Mouse (Mus musculus): ENCODE measurements around the gene Fbxw11.
"Not testable (repeated sequence)": the region's sequence is repeated elsewhere in the genome, so short reads cannot be mapped to it uniquely, and the experiment has no call there.

Gene Fbxw11

DNA sequence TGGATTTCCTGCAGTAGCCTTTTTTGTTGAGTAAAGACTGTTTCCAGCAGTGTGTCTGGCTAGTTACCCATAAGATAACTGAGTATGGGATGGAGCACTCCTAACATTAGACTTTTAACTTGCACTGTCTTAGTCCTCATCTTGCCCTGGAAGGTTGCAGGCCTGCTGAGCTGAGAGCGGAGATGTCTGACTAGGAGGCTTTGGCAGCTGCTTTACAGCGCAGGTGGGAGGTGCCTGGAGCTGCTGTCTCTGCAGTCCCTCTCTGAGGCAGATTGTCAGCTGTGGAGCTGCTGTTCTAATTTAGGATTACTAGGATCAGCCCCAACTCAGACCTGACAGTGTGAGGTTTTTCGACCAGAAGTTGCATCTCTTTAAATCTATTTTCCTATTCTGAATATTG lies 34.3 kb downstream of the Fbxw11 start:
- no peak for DNase-seq (ENCODE audit: low read depth, low spot score)

- no peak for DNase-seq (ENCODE audit: low read depth, low spot score)
Observed at GRCm38 (mm10) chr11:32677811-32678210, 35.3 kb downstream of the Fbxw11 start.

DNA sequence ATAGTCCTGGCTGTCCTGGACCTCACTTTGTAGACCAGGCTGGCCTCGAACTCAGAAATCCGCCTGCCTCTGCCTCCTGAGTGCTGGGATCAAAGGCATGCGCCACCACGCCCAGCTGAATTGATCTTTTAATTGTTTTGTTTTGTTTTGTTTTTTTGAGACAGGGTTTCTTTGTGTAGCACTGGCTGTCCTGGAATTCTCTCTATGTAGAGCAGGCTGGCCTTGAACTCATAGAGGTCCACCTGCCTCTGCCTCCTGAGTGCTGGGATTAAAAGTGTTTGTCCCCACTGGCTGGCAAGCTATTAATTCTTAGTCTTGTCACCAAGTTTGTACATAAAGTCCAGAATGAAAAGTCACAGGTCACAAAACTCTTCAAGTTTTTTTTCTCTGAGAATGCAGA lies 36.6 kb downstream of the Fbxw11 start:
- not testable (repeated sequence) for DNase-seq (ENCODE audit: low read depth, low spot score)

- DNase-seq (ENCODE audit: low read depth, low spot score), result no peak
Observed at GRCm38 (mm10) chr11:32680014-32680413, 37.5 kb downstream of the Fbxw11 start.

GRCm38 (mm10) chr11:32681192-32681795 lies 38.8 kb downstream of the Fbxw11 start:
- no peak for DNase-seq (ENCODE audit: low read depth, low spot score)

DNA sequence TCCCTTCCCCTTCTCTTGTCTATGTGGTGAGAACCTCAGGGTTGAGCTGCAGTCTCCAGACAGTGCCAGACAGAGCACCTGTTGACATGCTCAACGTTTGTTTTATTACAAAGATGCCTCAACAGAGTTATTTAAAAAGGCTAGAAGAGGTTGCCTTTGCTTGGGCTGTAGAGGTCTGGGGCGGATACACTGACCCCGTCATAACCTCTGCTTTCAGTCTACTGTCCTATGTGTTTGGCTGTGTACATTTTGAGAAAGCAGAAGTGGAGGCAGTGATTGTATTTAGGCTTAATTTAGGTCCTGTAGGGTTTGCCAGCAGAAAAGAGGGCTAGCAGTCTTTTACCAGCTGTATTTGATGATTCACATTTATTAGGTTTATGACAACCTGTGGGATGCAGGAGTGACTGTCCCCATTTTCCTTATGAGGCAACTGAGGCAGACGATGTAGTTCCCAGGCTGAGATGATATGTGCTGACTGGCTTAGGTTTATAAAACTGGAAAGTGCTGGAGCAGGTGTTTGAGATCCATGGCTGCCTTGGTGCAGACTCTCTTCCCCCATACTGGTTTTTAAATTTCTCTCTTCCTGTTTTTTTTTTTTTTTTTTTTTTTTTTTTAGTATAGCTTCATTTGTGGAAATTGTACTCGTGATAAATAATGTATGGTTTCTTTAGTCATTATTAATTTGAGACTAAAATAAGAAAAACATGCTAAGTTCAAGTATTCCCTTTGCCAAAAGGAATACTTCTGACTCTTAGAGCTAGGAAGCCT lies 40.0 kb downstream of the Fbxw11 start:
- DNase-seq (ENCODE audit: low read depth, low spot score), result no peak

DNA sequence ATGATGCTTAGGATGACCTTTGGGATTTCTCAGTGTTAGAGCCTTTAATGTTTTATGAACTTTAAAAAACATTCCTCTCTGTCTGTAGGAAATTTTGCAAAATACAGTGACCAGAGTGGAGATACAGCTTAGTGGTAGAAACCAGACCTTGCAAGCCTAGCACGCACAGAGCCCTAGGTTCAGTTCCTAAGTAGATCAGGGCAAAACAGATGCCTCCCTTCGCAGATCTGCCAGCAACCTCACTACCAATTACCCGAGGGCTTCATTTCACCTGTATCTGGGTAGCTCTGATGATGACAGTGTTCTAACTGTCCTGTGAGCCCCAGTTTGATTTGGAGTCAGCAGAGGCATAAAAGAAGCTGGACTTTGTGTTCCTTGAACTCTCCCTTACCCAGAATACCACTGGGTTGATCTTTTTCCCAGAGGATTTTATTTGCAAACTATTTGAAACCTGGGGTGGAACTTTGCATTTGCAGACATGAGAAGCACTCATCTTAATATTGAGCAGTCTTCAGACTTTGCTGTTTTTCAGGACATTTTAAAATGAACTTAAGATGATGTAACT lies 42.2 kb downstream of the Fbxw11 start:
- DNase-seq (ENCODE audit: low read depth, low spot score), result no peak

- DNase-seq (ENCODE audit: low read depth, low spot score), result no peak
Observed at GRCm38 (mm10) chr11:32688245-32688855, 45.8 kb downstream of the Fbxw11 start.

- no peak for DNase-seq (ENCODE audit: low read depth, low spot score)
Observed at GRCm38 (mm10) chr11:32689510-32689909, 47.0 kb downstream of the Fbxw11 start.

DNA sequence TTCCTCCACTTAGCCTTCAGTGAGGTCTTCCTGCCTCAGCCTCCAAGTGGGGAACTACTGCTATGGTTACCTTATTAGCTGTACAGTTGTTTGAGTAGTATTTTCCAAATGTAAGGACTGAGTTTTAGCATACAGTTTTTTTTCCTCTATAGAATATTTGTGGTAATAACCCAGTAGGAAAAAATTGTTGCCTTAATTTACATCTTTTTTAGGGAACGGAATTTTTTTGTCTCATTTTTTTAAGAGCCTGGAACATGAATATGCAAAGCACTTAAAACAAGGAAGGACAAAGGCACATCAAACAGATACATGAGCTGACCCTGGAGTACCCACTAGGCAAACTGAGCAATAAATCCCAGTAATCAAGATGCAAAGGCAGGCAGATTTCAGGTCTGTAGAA lies 50.3 kb downstream of the Fbxw11 start:
- DNase-seq (ENCODE audit: low read depth, low spot score), result no peak

DNA sequence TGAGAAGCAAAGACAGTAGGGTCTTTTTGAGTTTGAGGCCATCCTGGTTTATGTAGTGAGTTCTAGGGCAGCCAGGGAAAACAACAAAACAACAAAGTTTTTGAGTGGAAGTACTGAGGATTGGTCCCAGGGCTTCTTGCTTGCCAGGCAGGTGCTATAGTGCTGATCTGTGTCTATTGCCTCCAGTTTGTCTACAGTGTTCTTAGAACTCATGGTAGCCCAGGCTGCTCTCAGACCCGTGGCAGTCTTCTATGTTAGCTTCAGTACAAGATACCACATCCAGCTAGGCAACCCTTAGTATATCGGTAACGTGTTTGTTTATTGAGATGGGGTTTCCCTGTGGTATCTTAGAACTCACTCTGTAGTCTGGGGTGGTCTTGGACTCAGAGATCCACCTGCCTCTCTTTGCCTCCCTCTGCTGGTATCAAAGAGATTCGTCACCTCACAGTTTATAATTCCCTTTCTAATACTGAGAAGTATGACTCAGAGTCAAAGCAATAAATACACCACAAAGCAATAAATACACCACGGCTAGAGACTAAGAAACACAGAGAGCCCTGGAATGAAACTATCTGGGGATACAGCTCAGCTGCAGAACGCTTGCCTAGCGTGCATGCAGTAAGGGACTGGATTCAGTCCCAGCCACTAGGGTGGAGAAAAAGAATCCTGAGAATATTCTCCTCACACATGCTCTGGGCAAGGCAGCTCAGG lies 51.1 kb downstream of the Fbxw11 start:
- no peak for DNase-seq (ENCODE audit: low read depth, low spot score)

DNA sequence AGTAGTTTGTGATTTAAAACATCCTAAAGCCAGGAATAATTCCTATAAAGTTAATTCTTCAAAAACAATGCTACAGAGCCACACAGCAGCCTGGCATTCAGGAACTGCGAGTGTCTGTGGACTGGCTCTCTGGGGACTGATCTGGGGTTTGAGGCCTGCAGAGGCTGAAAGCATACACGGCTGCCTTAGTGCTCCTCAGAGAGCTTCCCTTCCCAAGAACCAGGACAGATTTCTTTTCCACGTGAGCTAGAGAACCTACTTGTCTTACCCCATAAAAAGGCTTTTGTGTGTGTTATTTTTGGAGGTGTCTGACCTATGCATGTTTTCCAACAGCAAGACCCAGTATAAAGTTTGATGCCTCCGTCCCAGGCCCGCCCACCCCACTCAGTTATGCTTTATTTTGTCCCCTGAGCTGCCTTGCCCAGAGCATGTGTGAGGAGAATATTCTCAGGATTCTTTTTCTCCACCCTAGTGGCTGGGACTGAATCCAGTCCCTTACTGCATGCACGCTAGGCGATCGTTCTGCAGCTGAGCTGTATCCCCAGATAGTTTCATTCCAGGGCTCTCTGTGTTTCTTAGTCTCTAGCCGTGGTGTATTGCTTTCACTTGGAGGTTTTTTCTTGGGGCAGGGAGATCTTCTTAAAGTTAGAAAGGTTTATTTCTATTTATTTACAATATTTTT lies 51.9 kb downstream of the Fbxw11 start:
- not testable (repeated sequence) for DNase-seq (ENCODE audit: low read depth, low spot score)

DNA sequence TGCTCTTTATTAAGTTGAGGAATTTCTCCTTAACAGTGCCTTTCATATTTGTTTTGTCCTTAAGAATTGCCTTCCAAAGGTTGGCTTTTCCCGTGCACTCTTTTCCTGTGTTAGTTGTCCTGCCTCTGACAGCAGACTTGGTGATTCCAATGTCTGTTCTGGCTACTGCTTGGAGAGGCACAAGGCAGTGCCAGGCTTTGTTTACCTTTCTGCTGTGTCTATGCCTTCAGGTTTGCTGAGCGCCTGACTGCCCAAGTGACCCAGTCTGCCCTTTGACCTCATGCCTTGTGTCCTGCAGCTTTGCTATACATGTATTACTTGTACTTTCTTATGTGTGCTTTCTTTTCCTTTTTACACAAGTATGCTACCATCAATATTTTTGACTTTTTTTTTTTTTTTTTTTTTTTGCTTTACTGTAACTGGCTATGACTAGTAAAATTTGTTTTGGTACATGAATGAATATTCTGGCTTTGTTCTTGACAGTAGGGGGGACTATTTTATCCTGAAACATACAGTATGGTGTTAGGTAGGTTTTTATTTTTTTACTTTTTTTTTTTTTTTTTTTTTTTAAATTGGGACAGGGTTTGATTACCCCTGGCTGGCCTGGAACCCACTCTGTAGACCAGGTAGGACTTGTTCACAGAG lies 54.0 kb downstream of the Fbxw11 start:
- DNase-seq (ENCODE audit: low read depth, low spot score), result no peak

DNA sequence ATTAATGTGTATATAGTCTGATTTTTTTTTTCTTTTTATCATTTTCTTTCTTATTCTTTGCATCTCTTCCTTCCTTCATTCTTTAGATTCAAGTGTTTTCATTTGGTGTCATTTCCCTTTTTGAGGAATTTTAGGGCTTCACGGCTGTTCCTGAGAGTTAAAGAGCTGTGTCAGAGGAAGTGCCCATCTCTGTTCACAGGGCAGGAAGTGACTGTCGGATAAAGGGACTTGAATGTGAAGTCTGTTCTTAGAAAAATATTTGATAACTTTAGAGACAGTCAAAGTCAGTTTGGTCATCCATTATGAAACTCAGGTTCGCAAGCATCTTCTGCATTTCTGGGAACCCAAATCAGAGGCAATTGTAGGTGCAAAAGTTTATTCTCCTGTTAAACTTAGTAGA lies 55.2 kb downstream of the Fbxw11 start:
- DNase-seq (ENCODE audit: low read depth, low spot score), result no peak

GRCm38 (mm10) chr11:32699913-32700493 lies 57.5 kb downstream of the Fbxw11 start:
- no peak for DNase-seq (ENCODE audit: low read depth, low spot score)

DNA sequence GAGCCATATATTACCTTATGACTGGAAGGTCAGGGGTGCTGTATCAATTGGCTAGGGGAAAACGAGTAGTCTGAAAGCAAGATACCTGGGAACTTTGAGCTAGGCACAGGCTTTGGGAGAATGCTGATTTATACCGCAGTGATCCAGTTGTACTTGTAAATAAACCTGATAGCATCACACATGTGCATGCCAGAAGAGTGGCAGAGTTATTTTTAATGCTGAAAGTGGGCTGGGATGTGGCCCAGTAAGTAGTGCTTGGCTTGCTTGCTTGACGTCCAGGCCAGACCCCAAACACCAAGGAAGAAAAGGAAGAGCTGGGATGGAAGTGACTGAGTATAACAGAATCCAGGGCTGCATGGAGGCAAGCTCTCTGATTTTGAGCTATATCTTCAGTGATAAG lies 59.0 kb downstream of the Fbxw11 start:
- no peak for DNase-seq (ENCODE audit: low read depth, low spot score)

DNA sequence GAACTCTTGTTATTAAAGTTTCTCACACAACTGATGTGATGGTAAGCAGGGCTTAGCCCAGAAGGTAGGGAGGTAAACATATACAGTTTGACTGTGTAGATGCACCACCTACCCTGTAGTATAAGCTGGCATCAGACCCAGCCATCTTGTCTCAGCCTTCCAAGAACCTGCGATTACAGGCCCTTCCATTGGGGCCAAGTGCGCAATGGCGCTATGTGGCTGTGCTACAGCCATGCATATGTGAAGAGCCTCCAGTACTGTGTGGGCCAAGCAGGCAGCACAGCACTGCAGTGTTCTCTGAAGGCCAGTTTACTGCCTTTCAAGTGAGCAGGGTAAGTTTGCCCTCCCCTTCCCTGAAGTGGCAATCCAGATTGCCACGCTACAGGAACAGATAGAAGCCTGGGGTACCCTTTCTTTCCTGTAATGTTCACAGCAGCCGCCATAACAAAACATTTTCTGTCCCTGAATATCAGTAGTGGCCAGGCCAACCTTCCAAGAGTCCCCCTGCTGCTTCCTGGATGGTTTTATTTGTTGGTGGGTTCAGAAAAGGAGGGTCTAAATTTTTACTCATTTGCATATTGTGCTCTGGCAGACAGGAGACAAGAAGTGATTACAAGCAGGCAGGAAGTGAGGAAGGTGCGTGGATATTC lies 61.8 kb downstream of the Fbxw11 start:
- DNase-seq (ENCODE audit: low read depth, low spot score), result no peak

DNA sequence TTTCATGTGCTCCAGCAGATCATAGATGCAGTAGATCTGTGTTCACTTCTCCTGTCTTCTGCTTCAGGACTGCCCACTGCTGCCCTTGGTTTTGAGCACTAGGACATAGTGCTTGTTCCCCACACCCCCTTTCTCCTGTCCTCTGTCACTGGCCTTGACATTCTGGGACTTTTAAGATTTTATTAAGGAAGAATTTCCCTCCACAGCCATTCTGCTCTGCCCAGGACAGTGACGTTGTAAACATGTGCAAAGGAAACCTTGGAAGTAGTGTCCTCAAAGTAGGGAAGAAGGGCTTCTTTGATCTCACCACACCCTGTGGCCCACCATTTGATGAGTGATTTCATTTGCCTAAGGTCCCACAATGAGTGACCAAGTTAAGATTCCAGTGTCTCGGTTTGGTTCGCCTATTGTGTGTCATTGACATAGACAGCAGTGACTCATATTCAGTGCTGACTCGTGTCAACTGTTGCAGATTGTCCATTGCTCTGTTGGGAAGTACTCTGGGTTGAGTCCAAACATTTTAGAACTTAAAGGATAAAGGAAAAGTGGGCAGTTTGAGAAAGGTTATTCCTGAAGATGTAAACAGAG lies 64.0 kb downstream of the Fbxw11 start:
- no peak for DNase-seq (ENCODE audit: low read depth, low spot score)

DNA sequence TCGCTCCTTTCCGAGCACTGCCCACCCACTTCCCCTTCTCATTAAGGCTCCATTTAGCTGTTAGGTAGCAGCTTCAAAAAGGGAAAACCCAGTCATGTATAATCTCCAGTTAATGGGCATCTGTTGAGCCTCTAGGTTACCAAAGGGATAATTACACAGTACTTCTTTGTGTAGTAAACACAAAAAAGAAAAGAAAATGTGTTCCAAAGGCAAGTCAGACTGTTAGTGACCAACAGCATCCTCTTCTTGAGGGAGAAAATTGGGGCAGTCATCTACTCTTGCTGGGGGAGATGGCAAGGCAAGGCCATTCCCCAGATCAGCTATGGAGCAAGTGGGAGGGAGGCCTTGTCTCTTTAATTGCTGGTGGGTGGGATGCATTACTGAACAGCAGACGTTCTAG lies 65.0 kb downstream of the Fbxw11 start:
- DNase-seq (ENCODE audit: low read depth, low spot score), result no peak

Measured in retina, postnatal 7 days (tissue).